Mouse (Mus musculus): ENCODE data around the gene Fdx1. TPM values are rescaled to one million over a fixed set of nuclear protein-coding genes. Genes with fewer than 3 reads are reported as not detected.
A peak's percentile ranks its signal among the peaks of the same experiment; 100 is the strongest.

Gene Fdx1
- polyA plus RNA-seq, 2 experiments = 39.5 to 77.6 TPM

- Histone ChIP-seq H3K36me3 (ENCODE audit: control insufficient read depth, insufficient read depth, low read length) (no peaks in the 10 kb centered on the region), H3K4me1 (ENCODE audit: control insufficient read depth, insufficient read depth, low read length) (no peaks in the 10 kb centered on the region), H3K27me3 (ENCODE audit: control insufficient read depth, insufficient read depth, low read length) (no peaks in the 10 kb centered on the region), H3K9ac (ENCODE audit: low read depth, low read length, severe bottlenecking) (no peak overlapping the region), H3K9me3 (ENCODE audit: control insufficient read depth, low read length) (no peaks in the 10 kb centered on the region), H3K4me2 (replicated peaks; ENCODE audit: low read depth, low read length, severe bottlenecking) (no peak overlapping the region), H3K4me3 (replicated peaks; ENCODE audit: low read length) (no peak overlapping the region), H3K27ac (replicated peaks; ENCODE audit: low read depth, low read length) (no peak overlapping the region)
- 20% methylated on average over 2 of the region's 2 CpGs for WGBS
- DNase-seq (ENCODE audit: low spot score) = peak; percentile 91
- ATAC-seq (ENCODE audit: low FRiP score, low read depth) = peak; percentile 81
- no peak for TF ChIP-seq POLR2A (IDR thresholded peaks at IDR 0.05; ENCODE audit: borderline replicate concordance, extremely low read depth, insufficient read depth, insufficient read length)
These were observed 54.5 kb downstream of the Fdx1 start for GRCm38 (mm10) chr9:51908838-51909237.

- Histone ChIP-seq H3K4me3 (replicated peaks; ENCODE audit: low read length) (no peak overlapping the region), H3K4me2 (replicated peaks; ENCODE audit: low read depth, low read length, severe bottlenecking) (no peak overlapping the region), H3K27ac (replicated peaks; ENCODE audit: low read depth, low read length) (no peak overlapping the region), H3K9me3 (ENCODE audit: control insufficient read depth, low read length) (no peaks in the 10 kb centered on the region), H3K4me1 (ENCODE audit: control insufficient read depth, insufficient read depth, low read length) (no peaks in the 10 kb centered on the region), H3K9ac (ENCODE audit: low read depth, low read length, severe bottlenecking) (no peak overlapping the region), H3K27me3 (ENCODE audit: control insufficient read depth, insufficient read depth, low read length) (no peaks in the 10 kb centered on the region), H3K36me3 (ENCODE audit: control insufficient read depth, insufficient read depth, low read length) (no peaks in the 10 kb centered on the region)
- TF ChIP-seq POLR2A (IDR thresholded peaks at IDR 0.05; ENCODE audit: borderline replicate concordance, extremely low read depth, insufficient read depth, insufficient read length) = no peak
- ATAC-seq (ENCODE audit: low FRiP score, low read depth) (no peak), DNase-seq (ENCODE audit: low spot score) (no peak)
- 68% methylated on average over 3 of the region's 3 CpGs for WGBS
These were observed 55.1 kb downstream of the Fdx1 start for GRCm38 (mm10) chr9:51908255-51908654.

- no peak for TF ChIP-seq POLR2A (IDR thresholded peaks at IDR 0.05; ENCODE audit: borderline replicate concordance, extremely low read depth, insufficient read depth, insufficient read length)
- Histone ChIP-seq H3K9me3 (ENCODE audit: control insufficient read depth, low read length) (0 out of 2 replicates have a peak, but pooled peaks cover 4% of the 10 kb centered on the region), H3K36me3 (ENCODE audit: control insufficient read depth, insufficient read depth, low read length) (no peaks in the 10 kb centered on the region), H3K4me3 (replicated peaks; ENCODE audit: low read length) (no peak overlapping the region), H3K4me2 (replicated peaks; ENCODE audit: low read depth, low read length, severe bottlenecking) (no peak overlapping the region), H3K9ac (ENCODE audit: low read depth, low read length, severe bottlenecking) (no peak overlapping the region), H3K27ac (replicated peaks; ENCODE audit: low read depth, low read length) (no peak overlapping the region), H3K27me3 (ENCODE audit: control insufficient read depth, insufficient read depth, low read length) (no peaks in the 10 kb centered on the region), H3K4me1 (ENCODE audit: control insufficient read depth, insufficient read depth, low read length) (no peaks in the 10 kb centered on the region)
- DNase-seq (ENCODE audit: low spot score) = no peak
- WGBS = 60% methylated on average over 8 of the region's 8 CpGs
- ATAC-seq (ENCODE audit: low FRiP score, low read depth) = peak; percentile 62
These were observed 56.4 kb downstream of the Fdx1 start for GRCm38 (mm10) chr9:51906938-51907337.

Other genes with a start within 250 kb of the Fdx1 start
- 5.8 and 6.0 TPM in 2 replicates for gene Arhgap20, start 198.2 kb downstream of the Fdx1 start, polyA plus RNA-seq (2012; rRNA removed)
- 10.9 and 13.6 TPM in 2 replicates for gene Arhgap20, start 198.2 kb downstream of the Fdx1 start, polyA plus RNA-seq (2014; fragmentation: Nextera tagmentation; extraction: Ambion mirVana)
- gene Rdx, start 83.6 kb upstream of the Fdx1 start, polyA plus RNA-seq (2012; rRNA removed) = 72.5 and 73.9 TPM in 2 replicates
- 146 and 160 TPM in 2 replicates for gene Rdx, start 83.6 kb upstream of the Fdx1 start, polyA plus RNA-seq (2014; fragmentation: Nextera tagmentation; extraction: Ambion mirVana)
- 2.9 and 3.5 TPM in 2 replicates for gene Zc3h12c, start 205.0 kb upstream of the Fdx1 start, polyA plus RNA-seq (2012; rRNA removed)
- gene Zc3h12c, start 205.0 kb upstream of the Fdx1 start, polyA plus RNA-seq (2014; fragmentation: Nextera tagmentation; extraction: Ambion mirVana) = 4.6 and 4.7 TPM in 2 replicates

Data from limb, embryonic 14.5 days (tissue).